Mouse (Mus musculus) layer of hippocampus, adult 9-10 months (tissue): ENCODE results near the gene Sart3.

Experiments
- DNase-seq: peaks from one replicate; pipeline ENCODE4 v3.0.0; 2022; ENCODE audit warnings: low spot score

Gene Sart3

GRCm38 (mm10) chr5:113765641-113766526, 6.4 kb downstream of the Sart3 start:
- DNase-seq: no peak

- DNase-seq: no peak
Observed at GRCm38 (mm10) chr5:113764426-113764825, 7.9 kb downstream of the Sart3 start.

DNA sequence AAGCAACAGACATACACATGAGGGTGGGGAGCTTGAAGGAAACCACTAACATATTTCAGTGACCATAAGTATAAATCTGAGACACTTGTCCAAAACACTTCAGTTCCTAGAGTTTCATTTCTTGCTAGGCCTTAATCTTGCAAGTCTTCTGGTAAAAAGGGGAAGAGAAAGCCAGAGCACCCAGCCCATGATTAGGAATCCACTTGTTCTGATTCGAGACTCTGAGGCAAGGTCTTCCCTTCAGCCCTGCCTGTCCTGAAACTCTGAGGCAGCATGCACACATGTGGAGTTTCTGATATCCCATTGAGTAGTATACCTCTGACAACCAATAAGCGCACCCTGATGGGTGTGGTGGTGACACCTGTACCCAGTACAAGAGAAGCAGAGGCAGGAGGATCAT, 10.7 kb downstream of the Sart3 start:
- DNase-seq: no peak

GRCm38 (mm10) chr5:113755347-113756030, 16.8 kb downstream of the Sart3 start:
- DNase-seq: no peak

- DNase-seq: no peak
Observed at GRCm38 (mm10) chr5:113751521-113752157, 20.7 kb downstream of the Sart3 start.

GRCm38 (mm10) chr5:113748556-113749331, 23.6 kb downstream of the Sart3 start:
- no peak for DNase-seq

DNA sequence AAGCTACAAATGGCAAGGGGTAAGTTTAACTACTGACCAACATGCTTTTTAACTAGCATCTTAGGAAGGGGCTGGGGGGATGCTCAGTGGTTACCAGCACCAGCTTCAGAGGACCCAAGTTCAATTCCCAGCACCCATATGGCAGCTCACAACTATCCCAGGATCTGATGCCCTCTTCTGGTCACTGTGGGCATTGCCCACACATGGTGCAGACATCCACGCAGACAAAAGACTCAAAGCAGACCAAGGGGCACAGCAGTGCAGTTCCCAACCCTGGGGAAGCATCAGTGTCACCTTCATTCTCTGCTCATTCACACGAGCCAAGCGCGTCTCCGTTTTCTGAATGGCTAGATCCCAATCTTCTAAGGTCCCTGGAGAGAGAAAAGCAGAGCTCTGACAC, 24.7 kb downstream of the Sart3 start:
- DNase-seq: no peak

DNA sequence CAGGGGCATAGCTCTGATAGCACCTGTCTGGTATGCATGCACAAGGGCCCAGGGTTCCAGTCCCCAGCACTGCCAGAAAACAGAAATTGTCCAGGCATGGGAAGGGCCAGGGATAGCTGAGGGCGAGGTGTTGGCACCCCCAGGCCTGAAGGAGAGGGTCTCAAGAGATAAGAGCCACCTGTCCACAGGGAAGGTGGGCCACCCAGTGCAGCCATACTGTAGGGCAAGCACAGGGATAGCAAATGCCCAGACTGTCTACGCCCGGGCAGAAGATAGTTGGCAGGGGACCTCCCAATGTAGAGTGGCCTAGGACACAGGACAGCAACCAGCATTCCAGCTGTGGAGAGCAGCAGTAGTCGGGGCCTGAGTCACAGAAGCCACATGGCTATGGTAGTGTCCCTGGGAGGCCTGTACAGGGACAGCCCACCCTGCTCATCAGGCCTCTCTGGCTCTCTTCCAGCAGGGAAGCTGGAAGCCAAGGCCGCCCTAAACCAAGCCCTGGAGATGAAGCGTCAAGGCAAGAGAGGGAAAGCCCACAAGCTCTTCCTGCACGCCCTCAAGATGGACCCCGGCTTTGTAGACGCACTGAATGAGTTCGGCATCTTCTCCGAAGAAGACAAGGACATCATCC, 34.6 kb downstream of the Sart3 start:
- DNase-seq: no peak

- no peak for DNase-seq
Observed at GRCm38 (mm10) chr5:113736522-113737164, 35.7 kb downstream of the Sart3 start.

GRCm38 (mm10) chr5:113736113-113736502, 36.2 kb downstream of the Sart3 start:
- no peak for DNase-seq

GRCm38 (mm10) chr5:113735345-113736112, 36.8 kb downstream of the Sart3 start, which contains the start of gene Ficd:
Gene Ficd (plus strand): TSS chr5:113735803.
- DNase-seq: peak; percentile 45

GRCm38 (mm10) chr5:113735023-113735344, 37.3 kb downstream of the Sart3 start:
- DNase-seq: no peak

DNA sequence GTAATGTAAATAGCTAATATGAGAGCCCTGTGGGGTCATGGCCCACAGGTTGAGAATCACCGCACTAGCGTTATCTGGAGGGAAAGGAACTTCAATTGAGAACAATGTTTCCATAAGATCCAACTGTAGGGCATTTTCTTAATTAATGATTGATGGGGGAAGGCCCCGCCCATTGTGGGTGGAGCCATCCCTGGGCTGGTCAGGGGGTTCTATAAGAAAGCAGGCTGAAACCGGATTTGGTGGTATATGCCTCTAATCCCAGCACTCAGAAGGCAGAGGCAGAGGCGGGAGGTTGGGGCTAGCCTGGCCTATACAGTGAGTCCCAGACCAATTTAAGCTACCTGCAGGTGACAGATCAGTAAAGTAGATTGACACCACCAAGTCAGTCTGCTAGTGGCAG, 37.9 kb downstream of the Sart3 start:
- no peak for DNase-seq

DNA sequence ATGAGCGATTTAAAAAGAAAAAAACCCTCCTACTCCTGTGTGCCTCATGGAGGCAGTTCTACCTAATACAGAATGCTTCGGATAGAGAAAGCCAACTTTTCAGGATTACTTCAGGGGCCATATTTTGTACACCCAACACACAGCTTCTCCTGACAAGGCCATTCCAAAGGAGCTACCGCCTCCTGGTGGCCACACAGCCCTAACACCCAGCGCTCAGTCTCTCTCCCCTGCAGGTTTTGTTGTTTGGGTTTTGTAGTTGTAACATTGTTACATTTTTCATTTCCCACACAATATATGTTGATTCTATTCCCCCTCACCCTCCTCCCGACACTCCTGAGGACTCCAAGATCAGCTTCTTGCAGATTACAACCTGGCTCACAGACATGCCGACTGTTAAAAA, 40.1 kb downstream of the Sart3 start:
- no peak for DNase-seq

GRCm38 (mm10) chr5:113731174-113731573, 41.1 kb downstream of the Sart3 start:
- no peak for DNase-seq

- no peak for DNase-seq
Observed at GRCm38 (mm10) chr5:113730641-113731121, 41.6 kb downstream of the Sart3 start.

- DNase-seq: no peak
Observed at GRCm38 (mm10) chr5:113728691-113729090, 43.6 kb downstream of the Sart3 start.

DNA sequence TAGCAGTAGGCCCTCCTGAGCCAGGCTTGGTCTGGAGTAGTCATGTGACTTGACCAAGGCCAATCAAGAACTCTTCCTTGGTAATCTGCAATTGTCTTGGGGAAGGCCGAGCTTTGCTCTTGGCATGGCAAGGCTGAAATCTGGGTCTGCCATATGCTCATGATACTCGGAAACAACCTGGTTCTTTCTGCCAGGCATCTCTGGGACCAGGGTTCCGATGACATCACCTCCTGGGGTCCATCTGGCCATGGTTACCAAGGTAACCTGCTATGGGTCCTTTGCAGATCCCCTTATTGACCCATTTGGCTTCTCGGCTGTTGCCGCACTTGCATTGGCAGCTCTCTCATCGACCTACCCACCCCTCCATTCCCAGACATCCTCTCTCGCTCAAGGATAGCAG, 44.3 kb downstream of the Sart3 start:
- no peak for DNase-seq

DNA sequence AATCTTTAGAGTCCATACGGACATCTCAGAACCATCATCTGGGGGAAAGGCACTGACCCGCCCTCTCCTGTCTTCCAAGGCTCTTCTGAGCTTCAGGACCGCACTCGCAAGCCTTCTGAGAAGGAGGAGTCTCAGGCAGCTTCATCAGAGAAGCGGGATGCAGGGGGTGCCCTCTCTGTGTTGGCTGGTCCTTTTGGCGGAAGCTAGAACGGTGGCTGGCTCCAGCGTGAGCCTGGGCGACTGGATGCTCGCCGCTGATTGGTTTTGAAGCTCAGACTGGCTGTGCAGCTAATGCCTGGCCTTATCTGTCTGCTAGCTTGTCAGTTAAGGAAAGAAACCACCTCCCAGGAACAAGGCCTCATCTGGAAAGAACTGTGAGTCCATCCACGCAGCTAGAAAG, 45.1 kb downstream of the Sart3 start:
- no peak for DNase-seq

DNA sequence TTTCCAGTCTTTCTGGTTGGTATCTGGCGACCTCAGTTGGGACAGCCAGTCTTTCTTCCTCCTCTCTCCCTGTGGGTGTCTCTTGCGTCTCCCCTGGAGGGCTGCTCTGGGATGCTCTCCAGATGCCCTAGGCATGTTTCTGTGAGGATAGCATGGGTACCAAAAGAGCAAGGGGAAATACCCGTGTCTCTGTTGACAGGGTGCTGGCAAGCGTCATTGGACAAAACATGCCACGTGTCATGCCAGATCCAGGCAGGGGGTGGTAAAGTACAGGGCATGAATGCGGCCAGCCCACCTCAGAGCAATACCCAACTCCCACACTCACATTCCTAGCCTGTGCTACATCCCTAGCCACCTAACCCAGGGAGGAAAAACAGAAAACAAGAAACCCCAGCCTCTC, 45.7 kb downstream of the Sart3 start:
- no peak for DNase-seq
